Mouse (Mus musculus) B cell, adult 62 days (primary cell): Measurements from ENCODE around the gene Spata2l. TPM values are rescaled to one million over a fixed set of nuclear protein-coding genes. Genes with fewer than 3 reads are reported as not detected.

Experiments used
- total RNA-seq: library from RNA; stranded (reverse); gene quantifications from 4 replicates; pipeline ENCODE4 v1.2.4, GENCODE M21; 2023

The Spata2l gene
- 11.2 to 13.8 TPM (median 13.3 TPM) in 4 replicates for total RNA-seq

GRCm38 (mm10) chr8:123235520-123236497, at the start of gene Spata2l:
TSS of gene Spata2l (minus strand) at chr8:123236233.

DNA sequence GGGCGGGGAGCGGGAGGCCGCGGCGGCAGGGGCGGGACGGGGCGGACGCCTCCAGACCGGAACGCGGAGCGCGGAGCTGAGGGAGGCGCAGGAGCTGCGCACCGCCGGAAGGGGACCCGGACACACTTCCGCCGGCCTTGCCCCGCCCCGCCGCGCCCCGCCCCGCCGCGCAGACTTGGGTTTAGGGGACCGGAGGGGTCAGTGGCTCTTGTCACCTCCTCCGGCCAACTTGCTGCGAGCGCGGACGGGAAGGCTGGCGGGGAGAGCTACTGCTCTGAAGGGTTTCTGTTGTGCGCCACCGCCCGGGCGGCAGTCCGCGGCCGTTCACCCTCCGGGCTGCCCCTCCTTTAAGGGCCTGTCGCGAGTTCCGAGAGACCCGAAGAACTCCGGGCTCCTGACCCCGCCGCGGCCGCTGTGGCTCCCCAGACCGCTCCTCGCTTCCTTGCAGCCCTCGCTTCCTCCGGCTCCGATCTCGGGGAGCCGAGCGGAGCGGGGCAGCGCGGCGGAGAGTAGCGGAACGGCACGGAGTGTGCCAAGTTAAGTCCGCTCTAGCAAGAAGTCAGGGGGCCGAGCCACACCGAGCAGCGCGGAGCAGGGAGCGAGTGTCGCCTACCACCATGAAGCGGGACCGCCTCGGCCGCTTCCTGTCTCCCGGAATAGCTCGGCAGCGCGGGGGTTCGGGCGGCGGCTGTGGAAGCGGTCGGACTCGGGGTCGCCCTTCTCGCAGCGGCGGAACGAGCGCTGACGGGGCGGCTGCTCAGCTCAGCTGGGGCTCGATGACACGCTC, 18.3 kb upstream of the Spata2l start, which contains the start of the genes Zfp276 and Vps9d1:
Gene Zfp276, plus strand, starts transcription at position 97 of the 787 bp plus-strand sequence.
Gene Vps9d1, minus strand, starts transcription at position 250 of the 787 bp plus-strand sequence.

GRCm38 (mm10) chr8:123224278-123225266, 11.5 kb downstream of the Spata2l start, which contains the start of gene Cdk10:
TSS of gene Cdk10 (plus strand) at chr8:123224842.

DNA sequence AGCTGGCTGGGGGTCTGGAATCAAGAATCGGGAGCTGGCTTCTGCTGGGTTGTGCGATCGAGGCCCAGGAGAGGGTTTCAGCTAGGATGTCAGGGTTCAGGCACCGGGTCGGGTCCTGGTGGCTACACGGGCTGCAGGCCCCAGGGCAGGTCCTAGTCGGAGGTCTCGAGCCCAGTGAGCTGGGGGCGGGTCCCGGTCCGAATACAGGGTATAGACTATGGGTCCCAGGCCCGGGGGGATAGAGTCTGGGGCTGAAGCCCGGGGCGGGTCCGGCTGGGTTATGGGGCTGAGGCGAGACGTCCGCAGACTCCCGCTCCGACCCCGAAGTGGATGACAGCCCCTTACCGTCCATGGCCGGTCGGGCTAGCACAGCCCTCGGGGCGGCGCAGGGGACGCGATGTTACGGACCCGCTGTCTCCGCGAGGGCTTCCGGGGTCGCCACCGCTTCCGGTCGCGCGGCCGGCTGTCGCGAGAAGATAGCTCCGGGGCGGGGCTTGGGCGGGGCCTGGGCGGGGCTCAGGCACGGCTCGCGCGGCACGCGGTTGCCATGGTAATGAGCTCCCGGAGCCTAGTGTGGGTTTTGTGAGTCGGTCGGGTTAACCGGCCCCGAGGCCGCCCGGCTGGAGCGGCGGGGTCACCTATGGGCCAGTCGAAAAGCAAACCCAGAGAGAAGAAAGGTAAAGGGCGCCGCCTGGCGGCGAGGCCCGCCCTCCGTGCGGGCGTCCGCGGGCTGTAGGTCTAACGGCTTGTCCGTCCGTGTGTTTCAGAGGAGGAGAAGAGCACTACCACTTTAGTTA, 23.5 kb downstream of the Spata2l start, which contains the start of the genes Chmp1a and Spata33:
Gene Chmp1a, minus strand, starts transcription at position 443 of the 797 bp plus-strand sequence.
Gene Spata33, plus strand, starts transcription at position 512 of the 797 bp plus-strand sequence.

GRCm38 (mm10) chr8:123185566-123186409, 50.2 kb downstream of the Spata2l start, which contains the start of gene Dpep1:
TSS of gene Dpep1 (plus strand) at chr8:123186242.

Other genes with a start within 250 kb of the Spata2l start
- gene Ankrd11, start 194.0 kb downstream of the Spata2l start, total RNA-seq = 257 to 289 TPM (median 276 TPM) in 4 replicates
- gene Spg7, start 173.3 kb downstream of the Spata2l start, total RNA-seq = 62.7 to 73.6 TPM (median 65.2 TPM) in 4 replicates
- 1,438 to 1,564 TPM (median 1,556 TPM) in 4 replicates for gene Rpl13, start 133.9 kb downstream of the Spata2l start, total RNA-seq
- not detected in 4 replicates for gene Cpne7, start 118.9 kb downstream of the Spata2l start, total RNA-seq
- gene Sult5a1, start 77.9 kb downstream of the Spata2l start, total RNA-seq = not detected in 4 replicates
- gene Dpep1, start 50.0 kb downstream of the Spata2l start, total RNA-seq = not detected in 4 replicates
- 61.9 to 67.8 TPM (median 65.2 TPM) in 4 replicates for gene Chmp1a, start 23.5 kb downstream of the Spata2l start, total RNA-seq
- 0.18 to 0.56 TPM in 2 of 4 replicates, not detected in the others for gene Spata33, start 23.4 kb downstream of the Spata2l start, total RNA-seq
- 57.4 to 62.6 TPM (median 58.3 TPM) in 4 replicates for gene Cdk10, start 11.4 kb downstream of the Spata2l start, total RNA-seq
- 29.7 to 38.3 TPM (median 32.5 TPM) in 4 replicates for gene Zfp276, start 18.0 kb upstream of the Spata2l start, total RNA-seq
- gene Vps9d1, start 18.1 kb upstream of the Spata2l start, total RNA-seq = 33.3 to 38.8 TPM (median 36.4 TPM) in 4 replicates
- gene Fanca, start 82.3 kb upstream of the Spata2l start, total RNA-seq = 85.7 to 89.4 TPM (median 85.9 TPM) in 4 replicates
- gene Spire2, start 96.5 kb upstream of the Spata2l start, total RNA-seq = not detected in 4 replicates
- 258 to 306 TPM (median 267 TPM) in 4 replicates for gene Tcf25, start 137.5 kb upstream of the Spata2l start, total RNA-seq
- 0.14 to 0.21 TPM in 2 of 4 replicates, not detected in the others for gene Mc1r, start 170.9 kb upstream of the Spata2l start, total RNA-seq
- 0.38 to 2.1 TPM (median 0.61 TPM) in 3 of 4 replicates, not detected in the other for gene Tubb3, start 175.2 kb upstream of the Spata2l start, total RNA-seq
- gene Def8, start 187.3 kb upstream of the Spata2l start, total RNA-seq = 9.5 to 13.4 TPM (median 12.7 TPM) in 4 replicates
- gene Afg3l1, start 241.7 kb upstream of the Spata2l start, total RNA-seq = 45.5 to 55.1 TPM (median 51.3 TPM) in 4 replicates